Mouse (Mus musculus) heart, adult 2 months (tissue): ENCODE results near the gene Tmem199.

Experiments
- CTCF ChIP-seq: fragments of 200-600 bp; IDR thresholded peaks from 2 replicates; pipeline ENCODE4 v1.8.1; 2022; ENCODE audit warnings: antibody characterized with exemption, mild to moderate bottlenecking, moderate library complexity
- POLR2A ChIP-seq: fragments of 200-500 bp; IDR thresholded peaks from 2 replicates; pipeline ENCODE4 v1.6.1; 2011; ENCODE audit warnings: mild to moderate bottlenecking, low read depth, low read length, control low read depth; ENCODE audit not compliant: insufficient read depth

DNA sequence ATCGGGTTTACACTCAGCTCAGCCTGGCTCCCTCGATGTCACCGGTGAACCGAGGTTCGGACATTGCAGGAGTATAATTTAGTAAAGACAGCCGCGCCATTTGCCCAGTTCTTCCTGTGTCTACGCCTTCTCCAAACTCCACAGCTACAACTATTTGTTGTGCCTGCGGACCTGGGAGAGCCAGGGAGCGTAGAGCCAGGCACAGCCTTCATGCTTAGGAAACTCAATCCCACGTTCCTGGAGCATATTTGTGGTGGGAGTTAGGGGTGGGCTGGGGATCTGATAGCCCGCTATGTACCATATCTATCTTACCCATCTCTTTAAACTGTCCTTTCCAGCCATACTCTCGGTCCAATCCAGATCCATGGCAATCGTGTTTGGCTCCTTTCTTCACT lies 24.7 kb upstream of the Tmem199 start:
- TF ChIP-seq CTCF (no peak), POLR2A (no peak)
